Mouse (Mus musculus) CH12.LX (cell line): ENCODE measurements around the gene Ccdc65. TPM values are rescaled to one million over a fixed set of nuclear protein-coding genes. Genes with fewer than 3 reads are reported as not detected.

Experiments
- DNase-seq: peaks from one replicate; pipeline ENCODE4 v3.0.0-alpha.2; 2013; ENCODE audit errors: extremely low read depth
- H3K27ac ChIP-seq: 2 replicates; pipeline ENCODE4 v1.5.1; 2012; ENCODE audit warnings: low read depth, mild to moderate bottlenecking, control low read depth, moderate library complexity; ENCODE audit not compliant: insufficient read depth
- H3K27me3 ChIP-seq: replicated peaks from 2 replicates; pipeline ENCODE3; 2012; ENCODE audit warnings: inconsistent platforms
- H3K36me3 ChIP-seq, 2 experiments: replicated peaks in 1 of 2; 2 replicates each; pipeline versions ENCODE3 to v1.6.1; 2012; ENCODE audit warnings: inconsistent platforms in 1 of 2, low read length in 1 of 2, mild to moderate bottlenecking in 1 of 2, mixed read lengths in 1 of 2, moderate library complexity in 1 of 2; ENCODE audit not compliant: control insufficient read depth in 1 of 2, insufficient read depth in 1 of 2
- H3K4me1 ChIP-seq, 2 experiments: 2 replicates each; pipeline ENCODE4 v1.6.1; 2012; ENCODE audit warnings: inconsistent platforms in 1 of 2, moderate library complexity in 1 of 2; ENCODE audit not compliant: insufficient read depth in 2 of 2, control insufficient read depth in 1 of 2
- H3K4me2 ChIP-seq: 2 replicates; pipeline ENCODE4 v1.6.1; 2012; ENCODE audit warnings: low read depth, mild to moderate bottlenecking, control low read depth; ENCODE audit not compliant: poor library complexity, insufficient read depth, severe bottlenecking
- H3K4me3 ChIP-seq, 3 experiments: fragments of 150-350 bp in 1 of 3; sonication (generic) in 1 of 3; replicated peaks in 1 of 3; 2 replicates each; pipeline versions ENCODE3 to v1.5.1; 2011 to 2012; ENCODE audit warnings: low read depth in 2 of 3, low read length in 2 of 3, mild to moderate bottlenecking in 2 of 3, moderate library complexity in 2 of 3, control low read depth in 1 of 3, improper control_type of control experiment in 1 of 3, inconsistent platforms in 1 of 3, mixed read lengths in 1 of 3; ENCODE audit not compliant: poor library complexity in 1 of 3
- H3K79me2 ChIP-seq: replicated peaks from 2 replicates; pipeline ENCODE4 v1.6.1; 2012; ENCODE audit warnings: mild to moderate bottlenecking, moderate library complexity; ENCODE audit not compliant: control insufficient read depth, poor library complexity, insufficient read depth, severe bottlenecking; ENCODE audit errors: extremely low read depth
- H3K9ac ChIP-seq: 2 replicates; pipeline ENCODE4 v1.6.1; 2012; ENCODE audit warnings: low read depth, mild to moderate bottlenecking, control low read depth, moderate library complexity; ENCODE audit not compliant: insufficient read depth
- H3K9me3 ChIP-seq: replicated peaks from 2 replicates; pipeline ENCODE3; 2012; ENCODE audit warnings: low read length, inconsistent platforms, mixed read lengths
- BHLHE40 ChIP-seq: IDR thresholded peaks from 2 replicates; pipeline ENCODE4 v1.6.1; 2011; ENCODE audit warnings: mild to moderate bottlenecking, low read depth, low read length, improper control_type of control experiment
- CHD1 ChIP-seq: IDR thresholded peaks from 2 replicates; pipeline ENCODE4 v1.6.1; 2012; ENCODE audit warnings: low read depth, low read length, improper control_type of control experiment, inconsistent platforms
- CHD2 ChIP-seq: IDR thresholded peaks from 2 replicates; pipeline ENCODE4 v1.6.1; 2011; ENCODE audit warnings: low read length, improper control_type of control experiment
- CTCF ChIP-seq, 2 experiments: IDR thresholded peaks in 1 of 2; conservative IDR thresholded peaks in 1 of 2; 2 replicates each; pipeline ENCODE4 v1.5.1; 2011 to 2012; ENCODE audit warnings: low read depth in 2 of 2, low read length in 2 of 2, improper control_type of control experiment in 1 of 2, inconsistent platforms in 1 of 2, mild to moderate bottlenecking in 1 of 2, moderate library complexity in 1 of 2
- ELF1 ChIP-seq: IDR thresholded peaks from 2 replicates; pipeline ENCODE4 v1.6.1; 2014; ENCODE audit warnings: low read depth, mild to moderate bottlenecking, inconsistent platforms, low read length, improper control_type of control experiment
- ETS1 ChIP-seq: conservative IDR thresholded peaks from 2 replicates; pipeline ENCODE4 v1.6.1; 2012; ENCODE audit warnings: low read depth, mild to moderate bottlenecking, inconsistent platforms, low read length, improper control_type of control experiment, moderate library complexity
- GABPA ChIP-seq: IDR thresholded peaks from 2 replicates; pipeline ENCODE4 v1.6.1; 2012; ENCODE audit warnings: low read depth, low read length, improper control_type of control experiment, inconsistent platforms; ENCODE audit not compliant: insufficient replicate concordance
- HCFC1 ChIP-seq: IDR thresholded peaks from 2 replicates; pipeline ENCODE4 v1.6.1; 2012; ENCODE audit warnings: low read depth, mild to moderate bottlenecking, inconsistent platforms, low read length, improper control_type of control experiment
- IRF4 ChIP-seq: IDR thresholded peaks from 2 replicates; pipeline ENCODE4 v1.6.1; 2014; ENCODE audit warnings: low read depth, mild to moderate bottlenecking, inconsistent platforms, low read length, improper control_type of control experiment
- JUN ChIP-seq: IDR thresholded peaks from 2 replicates; pipeline ENCODE4 v1.6.1; 2011; ENCODE audit warnings: low read depth, mild to moderate bottlenecking, low read length, improper control_type of control experiment, moderate library complexity; ENCODE audit not compliant: insufficient read depth
- KAT2A ChIP-seq: IDR thresholded peaks from 2 replicates; pipeline ENCODE4 v1.6.1; 2012; ENCODE audit warnings: low read length, improper control_type of control experiment, inconsistent platforms; ENCODE audit not compliant: insufficient replicate concordance
- MAFK ChIP-seq: IDR thresholded peaks from 2 replicates; pipeline ENCODE4 v1.6.1; 2011; ENCODE audit warnings: low read length, improper control_type of control experiment; ENCODE audit not compliant: insufficient replicate concordance
- MAX ChIP-seq: IDR thresholded peaks from 2 replicates; pipeline ENCODE4 v1.6.1; 2011; ENCODE audit warnings: low read length, improper control_type of control experiment
- MAZ ChIP-seq: IDR thresholded peaks from 2 replicates; pipeline ENCODE4 v1.6.1; 2012; ENCODE audit warnings: low read depth, mild to moderate bottlenecking, inconsistent platforms, low read length, improper control_type of control experiment, moderate library complexity
- MXI1 ChIP-seq: IDR thresholded peaks from 2 replicates; pipeline ENCODE4 v1.6.1; 2011; ENCODE audit warnings: mild to moderate bottlenecking, low read depth, low read length, improper control_type of control experiment
- MYC ChIP-seq: IDR thresholded peaks from 2 replicates; pipeline ENCODE4 v1.6.1; 2011; ENCODE audit warnings: low read depth, mild to moderate bottlenecking, improper control_type of control experiment, low read length
- NELFE ChIP-seq: IDR thresholded peaks from 2 replicates; pipeline ENCODE4 v1.6.1; 2011; ENCODE audit warnings: low read depth, low read length, improper control_type of control experiment
- NRF1 ChIP-seq: IDR thresholded peaks from 2 replicates; pipeline ENCODE4 v1.6.1; 2014; ENCODE audit warnings: low read depth, mild to moderate bottlenecking, inconsistent platforms, low read length, improper control_type of control experiment, moderate library complexity
- PAX5 ChIP-seq: IDR thresholded peaks from 2 replicates; pipeline ENCODE4 v1.6.1; 2012; ENCODE audit warnings: low read length, inconsistent platforms, mixed read lengths
- POLR2A ChIP-seq: IDR thresholded peaks from 2 replicates; pipeline ENCODE4 v1.6.1; 2011; ENCODE audit warnings: low read depth, mild to moderate bottlenecking, improper control_type of control experiment, low read length
- POLR2AphosphoS2 ChIP-seq: IDR thresholded peaks from 2 replicates; pipeline ENCODE4 v1.6.1; 2011; ENCODE audit warnings: low read depth, low read length, improper control_type of control experiment
- SIN3A ChIP-seq: IDR thresholded peaks from 2 replicates; pipeline ENCODE4 v1.6.1; 2012; ENCODE audit warnings: low read length, improper control_type of control experiment, inconsistent platforms
- TBP ChIP-seq: conservative IDR thresholded peaks from 2 replicates; pipeline ENCODE4 v1.6.1; 2011; ENCODE audit warnings: low read depth, low read length, improper control_type of control experiment
- TCF12 ChIP-seq: IDR thresholded peaks from 2 replicates; pipeline ENCODE4 v1.6.1; 2014; ENCODE audit warnings: low read depth, mild to moderate bottlenecking, inconsistent platforms, low read length, improper control_type of control experiment
- UBTF ChIP-seq: IDR thresholded peaks from 2 replicates; pipeline ENCODE4 v1.6.1; 2012; ENCODE audit warnings: low read depth, mild to moderate bottlenecking, inconsistent platforms, low read length, improper control_type of control experiment, moderate library complexity
- USF2 ChIP-seq: conservative IDR thresholded peaks from 2 replicates; pipeline ENCODE4 v1.6.1; 2011; ENCODE audit warnings: low read depth, low read length, improper control_type of control experiment
- ZC3H11A ChIP-seq: IDR thresholded peaks from 2 replicates; pipeline ENCODE4 v1.6.1; 2012; ENCODE audit warnings: low read depth, mild to moderate bottlenecking, inconsistent platforms, low read length, improper control_type of control experiment
- ZKSCAN1 ChIP-seq: IDR thresholded peaks from 2 replicates; pipeline ENCODE4 v1.6.1; 2012; ENCODE audit warnings: low read depth, inconsistent platforms, low read length, improper control_type of control experiment, borderline replicate concordance
- ZMIZ1 ChIP-seq: IDR thresholded peaks from 2 replicates; pipeline ENCODE4 v1.6.1; 2012; ENCODE audit warnings: low read depth, mild to moderate bottlenecking, inconsistent platforms, low read length, improper control_type of control experiment
- ZNF384 ChIP-seq: IDR thresholded peaks from 2 replicates; pipeline ENCODE4 v1.6.1; 2012; ENCODE audit warnings: low read depth, low read length, improper control_type of control experiment, inconsistent platforms
- dilution Hi-C: fragments of 300-500 bp; cut with MboI; formaldehyde crosslinking; loops from 2 replicates; pipeline ENCODE4 v1.14.3; 2020; ENCODE audit warnings: low sequenced_read_pairs; ENCODE audit not compliant: extremely low pct_unique_long_range_greater_than_20kb, extremely low pct_ligation_motif_present
- in situ Hi-C: fragments of 300-500 bp; cut with MboI; formaldehyde crosslinking; loops from 3 replicates; pipeline ENCODE4 v1.14.3; 2019; ENCODE audit warnings: low sequenced_read_pairs, low pct_ligation_motif_present, low pct_unique_long_range_greater_than_20kb, mixed read lengths
- polyA plus RNA-seq: library from polyadenylated mRNA; unstranded; fragments of >175 nt; gene quantifications from 2 replicates; pipeline ENCODE4 v1.2.1, GENCODE M21; 2012; ENCODE audit warnings: low read depth; ENCODE audit not compliant: insufficient read length
- total RNA-seq, 2 experiments: library from RNA; depleted of rRNA; stranded (reverse); fragments of 300-350 nt in 1 of 2; fragments of >200 nt in 1 of 2; gene quantifications; 2 replicates each; pipeline ENCODE4 v1.2.3; 2012 to 2014

Gene Ccdc65
- total and polyA plus RNA-seq, 3 experiments: 0.11 to 0.13 TPM; not detected in 1

DNA sequence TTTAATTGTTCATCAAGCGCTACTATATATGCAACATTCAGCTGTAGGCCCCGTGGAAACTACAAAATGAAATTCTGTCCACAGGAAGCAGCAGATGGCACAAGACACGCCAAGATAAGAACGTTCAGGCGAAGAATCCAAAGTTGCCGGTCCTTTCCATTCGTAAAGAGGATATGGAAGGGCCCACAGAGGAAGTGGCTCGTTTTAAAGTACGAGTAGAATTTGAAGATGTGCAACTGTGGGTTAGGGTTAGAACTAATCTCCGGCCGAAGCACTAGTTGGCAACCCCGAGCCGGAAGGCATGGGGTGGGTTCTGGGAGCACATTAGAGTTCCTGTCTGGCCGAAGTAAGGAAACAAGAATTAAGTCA lies 45.8 kb upstream of the Ccdc65 start:
- peaks cover 7 to 20% of the 10 kb centered on the region in 2 experiments for H3K4me1 ChIP-seq
- peak overlapping the region; percentile 98 for H3K9ac ChIP-seq
- TF ChIP-seq JUN (no peak), USF2 (no peak), MYC (0 out of 2 replicates have a peak, but pooled peaks have one; percentile 33)
- peaks cover 7% of the 10 kb centered on the region for H3K9me3 ChIP-seq
- dilution Hi-C loops: no loop called here
- peak overlapping the region; percentile 80 for H3K4me2 ChIP-seq
- peak overlapping the region; percentile 82 for H3K27ac ChIP-seq
- peaks cover 31% of the 10 kb centered on the region for H3K79me2 ChIP-seq
- in situ Hi-C loops: no loop called here
- DNase-seq: peak; percentile 70
- H3K4me3 ChIP-seq: peak overlapping the region; percentile 84 to 92 (median 88)
- no peaks in the 10 kb centered on the region for H3K27me3 ChIP-seq
- peaks cover 27 to 37% of the 10 kb centered on the region in 2 experiments for H3K36me3 ChIP-seq

DNA sequence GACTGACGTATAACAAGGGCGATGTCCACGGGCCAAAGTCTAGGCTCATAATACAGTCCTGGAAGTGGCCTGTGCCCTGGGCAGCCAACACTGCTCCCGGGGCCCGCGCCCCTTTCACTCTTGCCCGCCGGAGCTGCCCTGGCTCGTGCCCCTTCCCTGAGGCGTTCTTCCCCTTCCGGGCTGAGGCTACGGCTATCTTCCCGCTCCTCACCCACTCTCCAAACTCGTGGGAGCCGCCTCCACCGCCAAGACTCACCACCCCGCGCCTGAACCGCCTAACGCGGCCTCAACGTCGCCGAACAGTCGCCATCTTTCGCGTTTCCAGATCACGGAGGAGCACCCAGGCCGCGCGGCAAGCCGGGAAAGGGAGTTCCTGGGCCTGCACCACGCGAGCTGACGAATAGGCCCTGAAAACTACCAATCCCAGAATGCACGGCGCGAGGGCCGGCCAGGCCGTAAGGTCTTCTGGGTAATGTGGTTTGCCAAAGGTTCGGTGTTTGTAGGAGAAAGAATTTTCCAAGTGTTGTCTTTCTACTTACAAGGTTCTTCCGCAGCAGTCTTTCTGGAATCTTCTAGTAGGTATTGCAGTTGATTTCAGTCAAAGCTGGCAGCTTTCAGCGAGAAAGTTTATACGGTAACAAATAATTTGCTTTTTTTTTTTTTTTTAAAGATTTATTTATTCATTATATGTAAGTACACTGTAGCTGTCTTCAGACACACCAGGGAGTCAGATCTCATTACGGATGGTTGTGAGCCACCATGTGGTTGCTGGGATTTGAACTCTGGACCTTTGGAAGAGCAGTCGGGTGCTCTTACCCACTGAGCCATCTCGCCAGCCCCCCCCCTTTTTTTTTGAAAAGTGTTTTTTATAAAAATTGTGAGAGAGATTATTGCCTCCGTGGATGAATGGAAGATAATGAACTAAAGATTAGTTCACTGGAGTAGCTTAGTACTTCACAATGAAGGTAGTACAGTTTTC lies 45.2 kb upstream of the Ccdc65 start, which contains the start of gene Ddx23:
Gene Ddx23 (minus strand): TSS at position 328 of the 979 bp plus-strand sequence.
- dilution Hi-C loops (no loop called here), in situ Hi-C loops (no loop called here)
- peaks cover 20 to 31% of the 10 kb centered on the region in 2 experiments for H3K36me3 ChIP-seq
- peak; percentile 98 for DNase-seq
- peak; percentile 92 for TF ChIP-seq CHD1
- TF ChIP-seq ZKSCAN1: no peak
- TF ChIP-seq NRF1: peak; percentile 65
- TF ChIP-seq POLR2AphosphoS2: peak; percentile 80; the same call in 1 of the 2 replicates
- TF ChIP-seq MAZ: no peak
- TF ChIP-seq ZMIZ1: peak; percentile 92
- no peak for TF ChIP-seq BHLHE40
- peak; percentile 23; the same call in 1 of the 2 replicates for TF ChIP-seq ETS1
- peak; percentile 77 for TF ChIP-seq MXI1
- no peak for TF ChIP-seq MAFK
- TF ChIP-seq TBP: peak; percentile 70; the same call in 1 of the 2 replicates
- peak; percentile 85 for TF ChIP-seq SIN3A
- TF ChIP-seq HCFC1: peak; percentile 96
- TF ChIP-seq MAX: peak; percentile 67
- TF ChIP-seq MYC: peak; percentile 91
- TF ChIP-seq GABPA: peak; percentile 97; the same call in 1 of the 2 replicates
- no peak for TF ChIP-seq ZC3H11A
- peak; percentile 93 for TF ChIP-seq TCF12
- TF ChIP-seq USF2: no peak
- TF ChIP-seq UBTF: peak; percentile 91
- peak; percentile 97 for TF ChIP-seq CHD2
- peak; percentile 100 for TF ChIP-seq KAT2A
- peak; percentile 84 for TF ChIP-seq ZNF384
- no peak for TF ChIP-seq CTCF (conservative IDR thresholded peaks at IDR 0.05 in 1 of 2, IDR thresholded peaks at IDR 0.05 in 1 of 2; ENCODE audit: low read depth in 2 of 2, low read length in 2 of 2)
- peak; percentile 84 for TF ChIP-seq NELFE
- TF ChIP-seq PAX5: no peak
- TF ChIP-seq IRF4: peak; percentile 43
- peak; percentile 80 for TF ChIP-seq ELF1
- peak; percentile 95 for TF ChIP-seq POLR2A
- no peaks in the 10 kb centered on the region for H3K27me3 ChIP-seq
- peaks cover 4% of the 10 kb centered on the region for H3K9me3 ChIP-seq
- peak within 1 kb of the TSS; percentile 84 to 92 (median 88) for H3K4me3 ChIP-seq
- H3K4me1 ChIP-seq: peaks cover 7 to 20% of the 10 kb centered on the region in 2 experiments
- H3K27ac ChIP-seq: peak within 1 kb of the TSS; percentile 82
- peak within 1 kb of the TSS; percentile 80 for H3K4me2 ChIP-seq
- H3K79me2 ChIP-seq: peaks cover 31% of the 10 kb centered on the region
- peak within 1 kb of the TSS; percentile 98 for H3K9ac ChIP-seq
